Mouse (Mus musculus) hindbrain, embryonic 14.5 days (tissue): Measurements from ENCODE around the gene Bcor. TPM values are rescaled to one million over a fixed set of nuclear protein-coding genes. Genes with fewer than 3 reads are reported as not detected.

Source experiments
- ATAC-seq: fragments of 200-750 bp; cut with Nextera tagmentation; 2 replicates; pipeline ENCODE4 v1.8.0; 2017; ENCODE audit warnings: moderate number of reproducible peaks, mild to moderate bottlenecking, moderate TSS enrichment, moderate library complexity; ENCODE audit not compliant: low FRiP score
- DNase-seq: peaks from one replicate; pipeline ENCODE4 v3.0.0-alpha.2; 2015; ENCODE audit warnings: low spot score
- H3K27ac ChIP-seq: fragments of 300-500 bp; sonication (generic); 2 replicates; pipeline ENCODE4 v1.5.1; 2014; ENCODE audit warnings: mild to moderate bottlenecking, moderate library complexity
- H3K27me3 ChIP-seq: fragments of 300-500 bp; sonication (generic); 2 replicates; pipeline ENCODE4 v1.6.1; 2014; ENCODE audit warnings: mild to moderate bottlenecking, low read length, mixed read lengths; ENCODE audit not compliant: control insufficient read depth, insufficient read depth
- H3K36me3 ChIP-seq: fragments of 300-500 bp; sonication (generic); replicated peaks from 2 replicates; pipeline ENCODE4 v1.6.1; 2014; ENCODE audit not compliant: control insufficient read depth, insufficient read depth
- H3K4me1 ChIP-seq: fragments of 300-500 bp; sonication (generic); replicated peaks from 2 replicates; pipeline ENCODE4 v1.6.1; 2014; ENCODE audit warnings: antibody characterized with exemption, low read length, mixed read lengths; ENCODE audit not compliant: control insufficient read depth, insufficient read depth
- H3K4me2 ChIP-seq: fragments of 300-500 bp; sonication (generic); replicated peaks from 2 replicates; pipeline ENCODE4 v1.6.1; 2014; ENCODE audit warnings: mild to moderate bottlenecking, moderate library complexity
- H3K4me3 ChIP-seq: fragments of 300-500 bp; sonication (generic); replicated peaks from 2 replicates; pipeline ENCODE4 v1.5.1; 2014; ENCODE audit warnings: mild to moderate bottlenecking, low read length
- H3K9ac ChIP-seq: fragments of 300-500 bp; sonication (generic); 2 replicates; pipeline ENCODE4 v1.6.1; 2014
- H3K9me3 ChIP-seq: fragments of 300-500 bp; sonication (generic); 2 replicates; pipeline ENCODE4 v1.6.1; 2016; ENCODE audit warnings: low read length; ENCODE audit not compliant: control insufficient read depth
- WGBS: fragments of 180-500 bp; shearing (Covaris S2); extraction: QIAGEN DNeasy Blood & Tissue Kit; methylation state at CpG from one replicate; pipeline ENCODE4 v1.1.7; 2014; 5-methylcytosine and 5-hydroxymethylcytosine counted together
- polyA plus RNA-seq: library from polyadenylated mRNA; unstranded; fragments of >200 nt; fragmentation: Nextera tagmentation; extraction: Ambion mirVana; gene quantifications from 2 replicates; pipeline ENCODE4 v1.2.1, GENCODE M21; 2014

Bcor gene
- polyA plus RNA-seq, 1 experiment from 2014 or later: 17.5 TPM

DNA sequence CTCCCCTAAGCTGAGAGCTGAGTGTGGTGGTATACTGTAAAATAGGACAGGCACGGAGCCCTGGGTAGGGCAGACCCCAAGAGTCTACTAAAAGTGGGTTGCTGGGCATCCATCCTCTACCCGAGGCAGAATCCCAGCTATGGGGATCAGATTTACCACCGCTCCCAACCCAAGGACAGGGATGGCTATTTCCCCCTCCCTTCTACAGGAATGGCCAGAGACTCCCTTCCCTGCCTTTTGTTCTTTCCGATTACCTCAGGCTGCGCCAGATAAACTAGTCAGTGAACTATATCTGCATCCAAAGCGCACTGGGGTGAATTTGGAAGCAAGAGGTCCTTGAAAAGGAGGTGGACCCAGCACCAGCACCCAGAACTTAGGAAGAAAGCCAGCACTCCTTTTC, 93.1 kb downstream of the Bcor start:
- ATAC-seq (no peak), DNase-seq (no peak)
- H3K27me3 ChIP-seq: peaks cover 66% of the 10 kb centered on the region
- H3K9ac ChIP-seq: peak overlapping the region; percentile 31
- no peak overlapping the region for H3K4me3 ChIP-seq
- H3K9me3 ChIP-seq: no peaks in the 10 kb centered on the region
- no peaks in the 10 kb centered on the region for H3K36me3 ChIP-seq
- 4% methylated on average over 6 of the region's 6 CpGs for WGBS
- peaks cover 86% of the 10 kb centered on the region for H3K4me1 ChIP-seq
- H3K27ac ChIP-seq: no peak overlapping the region
- peak overlapping the region; percentile 33 for H3K4me2 ChIP-seq

DNA sequence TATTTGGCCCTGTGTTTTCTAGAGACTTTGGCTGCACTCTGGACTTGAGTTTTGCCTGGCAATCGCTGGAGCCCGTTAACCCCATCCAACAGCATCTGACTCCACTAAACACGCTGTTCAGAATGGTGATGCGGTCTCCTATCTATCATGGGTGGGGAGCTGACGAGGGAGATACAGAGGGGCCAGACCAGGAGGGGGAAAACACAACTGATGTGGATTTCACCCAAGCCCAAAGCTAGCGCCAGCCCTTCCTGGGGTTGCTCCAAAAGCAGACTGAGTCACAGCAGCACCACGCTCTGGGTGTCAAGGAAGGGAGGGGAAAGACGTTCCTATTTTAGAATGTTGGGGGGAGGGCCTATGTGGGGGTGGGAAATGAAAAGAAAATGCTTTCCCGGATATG, 94.4 kb downstream of the Bcor start:
- no peaks in the 10 kb centered on the region for H3K36me3 ChIP-seq
- no peak for ATAC-seq
- no peak overlapping the region for H3K4me2 ChIP-seq
- H3K9me3 ChIP-seq: no peaks in the 10 kb centered on the region
- H3K27ac ChIP-seq: no peak overlapping the region
- no peak for DNase-seq
- WGBS: 38% methylated on average over 9 of the region's 9 CpGs
- peaks cover 83% of the 10 kb centered on the region for H3K4me1 ChIP-seq
- H3K27me3 ChIP-seq: peaks cover 55% of the 10 kb centered on the region
- no peak overlapping the region for H3K4me3 ChIP-seq
- 0 out of 2 replicates have a peak overlapping the region, but pooled peaks have one; percentile 5 for H3K9ac ChIP-seq

DNA sequence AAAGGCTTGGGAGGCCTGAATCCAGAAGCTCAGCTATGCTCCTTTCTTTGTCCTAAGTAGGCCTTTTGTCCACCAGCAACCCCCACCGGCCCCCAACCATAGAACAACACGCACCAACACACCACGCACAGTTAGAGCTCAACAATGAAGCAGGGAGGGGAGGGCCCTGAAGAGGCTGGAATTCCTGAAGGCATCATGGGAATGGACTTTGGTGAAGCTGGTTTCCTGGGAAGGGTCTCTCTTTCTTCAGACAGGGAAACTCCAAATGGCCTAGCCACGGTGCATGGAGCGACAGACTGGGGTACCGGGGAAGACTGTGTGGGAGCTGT, 97.3 kb downstream of the Bcor start:
- no peak for ATAC-seq
- 23% methylated on average over 6 of the region's 6 CpGs for WGBS
- peak overlapping the region; percentile 11; the same call in 1 of the 2 replicates for H3K4me2 ChIP-seq

DNA sequence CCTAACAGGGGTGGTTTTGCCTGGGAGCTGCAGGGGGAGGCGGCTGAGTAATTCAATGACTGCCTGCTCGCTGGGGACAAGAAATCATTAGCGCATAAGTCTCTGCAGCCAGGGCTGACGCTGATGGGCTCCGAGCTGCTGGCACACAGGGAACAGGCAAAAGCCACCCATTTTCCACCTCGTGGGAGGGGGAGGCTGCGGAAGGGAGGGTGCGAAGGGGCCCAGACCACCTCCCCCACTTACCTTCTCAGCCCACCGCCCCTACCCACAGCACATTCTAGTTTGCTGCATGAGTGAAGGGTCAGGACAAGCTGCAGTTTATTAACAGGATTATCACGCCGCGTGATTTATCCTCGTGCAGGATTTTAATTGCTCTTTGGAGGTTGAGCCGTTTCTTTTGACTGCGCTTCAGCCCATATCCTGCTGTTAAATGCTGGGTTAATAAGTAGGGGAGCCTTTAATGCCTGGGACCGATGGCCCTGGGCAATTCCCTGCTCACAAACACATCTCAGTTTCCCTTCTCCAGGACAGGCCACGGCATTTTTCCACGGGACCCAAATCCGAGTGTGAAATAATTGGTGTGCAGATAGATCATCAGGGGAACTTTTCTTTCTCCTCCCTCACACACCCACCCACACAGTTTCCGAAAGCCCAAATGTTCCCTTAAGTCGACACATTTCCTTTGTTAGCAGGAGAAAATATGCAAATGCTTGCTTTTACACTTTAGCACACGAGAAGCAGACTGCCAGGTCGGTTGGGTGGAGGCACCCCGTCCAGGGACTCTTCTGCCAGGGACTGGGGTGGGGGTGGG, 97.8 kb downstream of the Bcor start:
- Histone ChIP-seq H3K4me2 (peak overlapping the region; percentile 11), H3K4me3 (no peak overlapping the region), H3K27ac (no peak overlapping the region; the same call in 1 of the 2 replicates), H3K4me1 (peaks cover 53% of the 10 kb centered on the region), H3K9me3 (no peaks in the 10 kb centered on the region), H3K9ac (peak overlapping the region; percentile 34), H3K36me3 (peaks cover 13% of the 10 kb centered on the region), H3K27me3 (peaks cover 24% of the 10 kb centered on the region)
- no peak for ATAC-seq
- WGBS: 11% methylated on average over 24 of the region's 24 CpGs
- no peak for DNase-seq

More for the DNA sequence above, 97.3 kb downstream of the Bcor start:
- DNase-seq: no peak
- Histone ChIP-seq H3K4me1 (peaks cover 59% of the 10 kb centered on the region), H3K27me3 (peaks cover 29% of the 10 kb centered on the region), H3K36me3 (peaks cover 7% of the 10 kb centered on the region), H3K4me3 (no peak overlapping the region), H3K9ac (peak overlapping the region; percentile 34; the same call in 1 of the 2 replicates), H3K9me3 (no peaks in the 10 kb centered on the region), H3K27ac (no peak overlapping the region; the same call in 1 of the 2 replicates)

DNA sequence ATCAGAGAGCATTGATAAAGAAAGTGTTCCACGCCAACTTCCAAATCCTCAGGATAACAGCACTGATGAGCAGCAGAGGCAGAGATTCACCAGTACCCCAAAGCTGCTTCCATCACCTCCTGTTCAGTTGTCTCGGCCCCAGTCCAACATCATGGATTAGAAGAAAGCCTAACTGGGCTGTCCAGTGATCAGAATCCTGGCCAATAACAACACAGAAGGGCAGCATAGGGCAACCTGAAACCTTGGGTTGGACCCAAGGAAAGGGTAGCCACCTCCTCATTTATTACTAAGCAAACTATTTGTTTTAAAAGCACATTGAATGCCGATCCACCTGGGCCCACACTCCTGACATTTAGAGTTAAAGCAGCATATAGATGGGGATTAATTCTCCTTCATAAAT, 99.3 kb downstream of the Bcor start:
- no peak for DNase-seq

DNA sequence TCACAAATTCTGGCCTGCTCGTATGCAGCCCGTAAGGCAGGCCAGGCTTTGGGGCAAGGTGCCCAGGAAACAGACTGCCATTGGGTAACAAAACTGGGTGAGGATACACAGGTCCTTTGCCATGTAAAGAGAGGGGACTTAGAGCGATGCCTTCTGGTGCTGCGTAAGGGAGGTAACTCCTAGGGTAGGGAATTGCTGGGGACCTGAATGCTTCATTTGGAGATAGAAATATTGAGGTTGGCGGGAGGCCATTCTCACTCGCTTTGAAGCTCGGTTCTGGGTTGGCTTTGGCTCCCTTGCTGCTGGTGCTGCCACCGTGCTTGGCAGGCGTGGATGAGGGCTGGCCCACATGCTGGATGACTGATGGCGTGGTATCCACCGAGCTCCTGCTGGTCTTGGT, 102.9 kb downstream of the Bcor start:
- Histone ChIP-seq H3K9me3 (no peaks in the 10 kb centered on the region), H3K27me3 (no peaks in the 10 kb centered on the region), H3K4me1 (peaks cover 16% of the 10 kb centered on the region), H3K27ac (no peak overlapping the region), H3K4me2 (no peak overlapping the region), H3K36me3 (peaks cover 41% of the 10 kb centered on the region), H3K9ac (no peak overlapping the region), H3K4me3 (no peak overlapping the region)
- no peak for DNase-seq
- ATAC-seq: no peak
- WGBS: 85% methylated on average over 11 of the region's 11 CpGs

More for the DNA sequence above, 99.3 kb downstream of the Bcor start:
- ATAC-seq: no peak
- no peak overlapping the region for H3K4me3 ChIP-seq
- no peak overlapping the region for H3K4me2 ChIP-seq
- H3K36me3 ChIP-seq: peaks cover 27% of the 10 kb centered on the region
- no peaks in the 10 kb centered on the region for H3K9me3 ChIP-seq
- WGBS: 77% methylated on average over 3 of the region's 3 CpGs
- no peak overlapping the region for H3K27ac ChIP-seq
- peaks cover 40% of the 10 kb centered on the region for H3K4me1 ChIP-seq
- H3K27me3 ChIP-seq: peaks cover 15% of the 10 kb centered on the region
- H3K9ac ChIP-seq: no peak overlapping the region

DNA sequence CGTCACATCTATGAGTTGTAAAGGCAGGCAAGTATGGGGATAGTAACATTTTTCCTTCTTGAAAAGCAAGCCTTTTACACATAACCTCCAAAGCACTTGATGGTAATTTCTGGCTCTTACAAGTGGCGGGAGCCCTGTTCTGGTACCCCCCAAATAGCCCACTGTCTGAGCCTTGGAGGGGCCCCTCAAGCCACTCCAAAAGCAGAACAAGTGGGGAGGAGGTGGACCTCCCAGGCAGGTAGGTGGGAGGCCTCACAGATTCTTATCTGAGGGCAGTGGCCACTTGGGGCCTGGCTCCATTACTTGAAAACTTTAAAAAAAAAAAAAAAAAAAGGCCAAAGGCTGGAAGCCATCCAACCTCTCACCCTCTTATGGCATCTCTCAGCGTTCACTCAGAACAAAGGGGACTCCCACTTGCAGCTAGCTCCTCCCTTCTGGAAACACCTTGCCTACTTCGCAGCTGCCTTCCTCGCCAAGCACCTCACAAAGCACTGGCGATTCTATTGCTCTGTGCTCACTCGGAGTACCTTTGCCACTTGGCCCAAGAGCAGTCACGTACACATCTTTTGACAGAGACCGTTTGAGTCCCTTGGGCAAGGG, 106.7 kb downstream of the Bcor start:
- H3K4me2 ChIP-seq: no peak overlapping the region
- no peaks in the 10 kb centered on the region; the same call in 1 of the 2 replicates for H3K4me1 ChIP-seq
- DNase-seq (no peak), ATAC-seq (no peak)
- H3K36me3 ChIP-seq: peaks cover 44% of the 10 kb centered on the region
- no peak overlapping the region for H3K4me3 ChIP-seq
- no peak overlapping the region for H3K27ac ChIP-seq
- WGBS: 82% methylated on average over 9 of the region's 9 CpGs
- H3K9ac ChIP-seq: no peak overlapping the region
- no peaks in the 10 kb centered on the region for H3K9me3 ChIP-seq
- no peaks in the 10 kb centered on the region for H3K27me3 ChIP-seq

DNA sequence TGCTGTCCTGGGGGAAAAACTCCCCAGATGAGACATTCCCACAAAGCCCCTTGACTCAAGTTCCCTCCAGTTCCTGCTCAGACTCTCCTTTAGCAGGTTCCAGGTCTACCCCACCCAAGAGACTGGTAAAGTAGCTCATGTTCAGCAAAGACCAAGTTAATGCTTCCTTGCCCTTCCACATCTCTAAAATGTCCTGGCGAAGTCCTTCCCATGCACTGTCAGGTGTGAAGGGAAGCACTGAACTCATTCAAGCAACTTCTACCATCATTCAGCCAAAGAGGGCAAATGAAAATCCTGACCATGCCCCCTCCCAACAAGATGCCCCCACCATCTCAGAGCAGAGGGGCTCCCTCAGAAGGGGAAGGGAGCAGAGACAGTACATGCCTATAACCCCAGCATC, 107.5 kb downstream of the Bcor start:
- H3K9me3 ChIP-seq: no peaks in the 10 kb centered on the region
- H3K27me3 ChIP-seq: no peaks in the 10 kb centered on the region
- no peak overlapping the region for H3K9ac ChIP-seq
- H3K27ac ChIP-seq: no peak overlapping the region
- no peak overlapping the region for H3K4me3 ChIP-seq
- ATAC-seq: no peak
- 86% methylated on average over 1 of the region's 1 CpGs for whole genome bisulfite sequencing
- no peak overlapping the region for H3K4me2 ChIP-seq
- peaks cover 37% of the 10 kb centered on the region for H3K36me3 ChIP-seq
- H3K4me1 ChIP-seq: peaks cover 7% of the 10 kb centered on the region
- no peak for DNase-seq

DNA sequence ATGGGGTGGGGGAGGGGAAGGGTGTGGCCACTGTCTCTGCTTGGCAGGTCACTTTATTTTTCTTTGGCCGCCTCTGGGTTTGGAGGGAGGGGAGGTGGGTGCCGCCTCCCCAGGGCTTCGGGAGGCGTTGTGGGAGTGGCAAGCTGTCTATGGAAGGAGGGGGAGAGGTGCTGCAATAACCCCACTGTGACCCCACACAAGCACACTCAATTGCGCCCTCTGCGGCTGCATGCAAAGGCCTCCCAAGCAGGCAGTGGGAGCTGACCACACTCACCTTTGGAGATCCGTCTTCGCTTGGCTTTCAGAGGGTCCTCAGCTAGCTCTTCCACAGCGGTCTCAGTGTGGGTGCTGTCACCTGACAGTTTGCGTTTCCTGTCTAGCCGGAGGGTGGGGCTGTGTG, 111.4 kb downstream of the Bcor start:
- no peak for ATAC-seq
- no peaks in the 10 kb centered on the region for H3K9me3 ChIP-seq

More for the DNA sequence above, 111.4 kb downstream of the Bcor start:
- 0 out of 2 replicates have a peak, but pooled peaks cover 7% of the 10 kb centered on the region for H3K27me3 ChIP-seq
- no peak for DNase-seq
- WGBS: 61% methylated on average over 11 of the region's 11 CpGs
- peaks cover 23% of the 10 kb centered on the region for H3K36me3 ChIP-seq
- H3K9ac ChIP-seq: no peak overlapping the region
- H3K4me1 ChIP-seq: peaks cover 11% of the 10 kb centered on the region
- H3K27ac ChIP-seq: no peak overlapping the region
- no peak overlapping the region for H3K4me2 ChIP-seq
- no peak overlapping the region for H3K4me3 ChIP-seq
